Mouse (Mus musculus) thymus, postnatal 14 days (tissue): Measurements from ENCODE around the gene Grb7.

Source experiments
- DNase-seq: peaks from one replicate; pipeline ENCODE4 v3.0.0; 2021

The Grb7 gene

DNA sequence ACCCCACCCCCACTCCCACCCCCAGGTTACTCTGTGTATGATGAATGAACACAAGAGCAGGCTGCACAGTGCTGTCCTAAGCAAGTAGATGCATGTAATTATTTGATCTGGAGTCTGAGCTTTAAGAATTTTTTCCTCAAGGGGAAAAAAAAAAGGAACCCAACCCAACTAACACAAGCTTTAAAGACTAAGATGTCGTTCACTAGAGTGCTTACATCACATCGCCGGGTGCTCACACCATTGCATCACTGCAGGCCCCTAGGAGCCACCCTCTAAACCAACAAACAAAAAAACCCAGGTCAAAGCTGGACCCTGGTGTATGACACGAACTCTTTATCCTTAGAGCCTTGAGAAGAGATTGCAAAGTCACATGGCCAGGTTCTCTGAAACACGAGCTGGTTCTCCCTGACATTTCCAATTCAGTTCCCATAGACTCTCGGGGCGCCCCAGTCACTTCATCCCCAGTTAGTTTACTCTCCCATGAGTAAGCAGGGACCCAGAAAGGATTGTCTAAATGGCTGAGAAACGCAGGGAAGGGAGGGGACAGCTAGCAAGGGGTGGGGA lies 27.8 kb downstream of the Grb7 start:
- DNase-seq: no peak

DNA sequence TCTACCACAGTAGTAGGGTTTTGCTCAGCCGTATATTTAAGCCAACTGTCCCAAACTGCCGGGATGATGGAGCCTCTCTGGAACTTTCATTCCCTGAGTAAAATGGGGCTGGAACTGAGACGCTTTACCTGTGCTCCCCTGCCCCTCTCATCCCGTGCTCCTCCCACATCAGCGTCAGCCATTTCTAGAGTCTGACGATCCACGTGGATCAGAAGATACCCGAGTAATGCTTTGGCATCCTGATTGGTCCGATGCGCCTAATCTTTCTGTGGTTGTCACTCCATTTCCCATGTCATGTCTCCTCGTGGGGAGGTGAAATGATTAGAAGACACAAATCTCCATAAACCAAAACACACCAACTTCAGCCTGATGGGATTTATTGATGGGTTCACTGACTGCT lies 28.8 kb downstream of the Grb7 start:
- DNase-seq: no peak

DNA sequence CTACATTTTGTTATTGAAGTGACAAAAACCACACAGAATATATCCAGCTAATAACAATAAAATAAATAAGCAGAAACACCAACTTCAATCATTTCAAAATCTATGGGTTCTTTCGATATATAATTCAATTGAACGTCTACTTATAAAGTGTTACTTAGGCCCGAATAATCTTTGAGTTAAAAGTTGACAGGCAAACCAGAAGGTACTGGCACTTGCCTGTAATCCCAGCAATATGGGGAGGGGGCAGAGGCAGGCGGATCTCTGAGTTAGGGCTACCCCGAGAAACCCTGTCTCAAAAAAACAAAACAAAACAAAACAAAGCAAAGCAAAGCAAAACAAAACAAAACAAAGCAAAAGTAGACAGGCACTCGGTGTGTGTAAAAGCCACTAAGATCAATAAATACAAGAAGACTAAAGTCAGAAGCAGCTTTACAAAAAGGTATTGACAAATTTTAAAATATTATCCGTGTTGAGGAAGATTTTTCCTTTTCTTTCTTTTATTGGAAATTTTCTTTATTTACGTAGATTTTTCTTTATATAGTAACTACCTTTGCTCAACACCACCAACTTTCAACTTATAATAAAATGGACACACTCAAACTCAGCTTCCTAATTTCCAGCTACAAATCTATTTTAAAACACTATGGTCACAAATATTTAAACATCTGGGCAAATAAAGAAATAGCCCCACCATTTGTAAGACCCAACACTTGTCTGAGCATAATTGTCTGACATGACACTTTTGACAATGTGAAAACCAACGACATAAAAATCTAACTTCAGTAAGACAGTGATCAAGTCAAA lies 29.6 kb downstream of the Grb7 start:
- DNase-seq: no peak

DNA sequence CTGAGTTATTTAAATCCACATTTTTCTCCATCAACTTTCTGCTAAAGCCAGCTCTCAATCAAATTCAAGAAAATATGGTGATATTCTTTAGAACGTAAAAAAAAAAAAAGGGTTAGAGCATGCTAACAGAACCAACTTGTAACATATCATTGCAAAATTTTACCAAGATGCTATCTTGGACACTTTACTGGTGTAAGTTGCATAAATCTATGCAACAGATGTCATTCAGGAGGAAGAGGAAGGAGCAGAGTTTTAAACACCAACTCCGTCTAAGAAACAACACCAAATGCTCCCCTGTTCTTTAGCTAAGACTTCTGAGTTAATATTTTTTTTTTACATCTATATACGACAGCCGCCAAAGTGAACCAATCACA lies 30.2 kb downstream of the Grb7 start:
- no peak for DNase-seq

DNA sequence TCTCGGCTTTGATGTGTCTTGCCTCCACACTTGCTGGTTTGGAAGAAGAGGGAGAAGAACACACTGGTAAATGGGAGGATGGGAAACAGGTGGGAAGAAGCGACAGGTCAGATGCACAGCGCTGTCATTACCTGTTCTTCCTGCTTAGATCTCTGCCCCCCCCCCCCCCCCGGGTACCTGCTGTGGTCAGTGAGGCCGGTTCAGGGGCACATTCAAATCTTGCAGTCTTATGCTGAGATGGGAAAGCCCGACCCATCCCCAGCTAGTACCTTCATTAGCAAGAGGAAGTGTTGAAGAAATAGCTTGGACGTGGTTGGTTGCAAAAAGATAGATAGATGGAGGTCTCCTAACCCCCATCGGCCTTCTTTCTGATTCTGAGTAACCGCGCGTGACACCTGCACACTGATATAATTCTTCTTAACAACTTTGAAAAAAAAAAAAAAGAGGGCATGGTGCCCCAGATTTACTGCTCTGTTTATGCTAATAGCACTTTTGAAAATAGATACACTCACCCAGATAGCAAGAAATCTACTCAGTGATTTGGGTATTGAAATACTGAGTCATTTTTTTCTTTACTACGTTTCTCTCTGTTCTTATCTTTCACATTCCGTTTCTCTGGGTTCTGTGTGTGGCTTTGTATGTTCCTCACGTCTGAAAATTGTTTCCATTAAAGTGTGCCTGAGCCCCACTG lies 31.0 kb downstream of the Grb7 start:
- no peak for DNase-seq

DNA sequence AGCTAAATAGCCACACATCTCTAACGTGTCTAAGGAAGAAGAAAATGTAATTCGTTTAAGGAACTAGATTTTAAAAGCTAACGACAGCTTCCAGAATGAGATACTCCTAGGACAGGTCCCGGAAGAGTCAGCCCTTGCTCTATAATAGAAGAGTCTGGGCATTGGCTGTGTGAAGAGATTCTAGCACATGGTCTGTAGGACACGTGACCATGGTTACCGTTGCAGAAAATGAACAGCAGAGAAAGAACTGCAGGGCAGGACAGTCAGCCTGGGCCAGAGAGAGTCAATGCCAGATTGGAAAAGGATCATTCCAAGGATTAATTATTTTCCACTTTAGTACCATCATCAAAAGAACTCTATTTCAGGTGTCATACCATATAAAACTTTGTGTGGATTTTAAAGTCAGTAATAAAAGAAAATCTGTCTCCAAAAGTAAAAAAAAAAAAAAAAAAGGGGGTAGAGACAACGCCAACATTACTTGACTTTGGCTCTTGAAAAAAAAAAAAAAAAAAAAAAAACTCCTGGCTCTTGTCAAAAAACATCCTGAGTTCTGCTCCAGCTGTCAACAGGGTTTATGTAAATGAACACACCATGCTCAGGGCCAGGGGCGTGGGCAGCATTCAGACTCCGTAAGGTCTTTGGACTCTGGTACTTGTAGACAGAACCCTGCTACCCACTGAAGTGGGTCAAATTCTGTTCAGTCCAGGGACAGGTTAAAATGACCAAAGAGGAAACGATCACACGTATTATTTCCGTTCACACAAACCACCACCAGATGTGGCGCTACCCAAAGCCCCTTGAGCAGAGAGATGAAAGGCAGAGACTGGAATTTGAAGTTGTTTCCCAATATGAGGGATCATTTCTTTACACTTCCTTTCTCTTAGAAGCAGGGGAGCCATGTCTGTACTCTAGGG lies 33.1 kb downstream of the Grb7 start:
- peak; percentile 46 for DNase-seq

DNA sequence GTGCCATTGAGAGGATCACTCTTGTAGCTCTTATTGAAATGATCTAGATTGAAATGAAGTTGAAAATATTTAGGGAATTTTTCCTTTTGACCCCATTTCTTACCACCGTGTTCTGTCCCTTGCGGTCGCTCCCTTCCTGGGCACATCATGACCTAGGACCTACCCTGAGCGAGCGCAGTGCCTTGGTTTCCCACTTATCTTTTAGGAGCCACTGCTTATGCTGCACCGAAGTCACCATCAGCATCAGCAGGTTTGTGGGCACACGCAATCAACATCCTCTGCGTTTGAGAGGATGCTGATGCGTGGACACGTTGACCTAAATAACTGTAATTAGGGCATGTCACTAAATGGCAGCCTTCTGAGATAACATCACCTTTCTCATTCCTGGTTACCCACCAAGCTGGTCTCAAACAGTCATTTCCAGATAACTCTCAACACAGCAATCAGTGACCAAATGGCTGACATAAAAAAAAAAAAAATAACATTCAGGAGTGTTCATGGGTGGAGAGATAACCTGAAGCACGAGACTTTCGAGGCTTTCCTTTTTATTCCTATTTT lies 33.8 kb downstream of the Grb7 start:
- no peak for DNase-seq

DNA sequence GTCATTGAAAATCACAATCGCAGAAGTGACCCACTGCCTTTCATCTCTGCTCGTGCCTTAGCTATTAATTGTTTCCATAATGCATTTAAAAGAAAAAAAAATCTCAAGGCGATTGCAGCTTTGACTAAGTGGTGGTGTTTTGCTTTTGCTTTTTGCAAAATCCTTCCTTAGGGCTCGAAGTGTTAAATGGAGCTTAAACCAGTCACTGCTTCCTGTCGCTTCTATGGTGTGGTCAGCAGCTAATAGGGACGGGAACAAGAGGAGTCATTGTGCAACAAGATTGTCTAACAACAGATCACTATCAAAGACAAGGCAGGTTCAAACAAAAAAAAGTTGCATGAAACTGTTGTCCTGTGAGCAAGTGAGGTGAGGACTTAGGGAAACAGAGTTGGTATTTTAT lies 35.0 kb downstream of the Grb7 start:
- DNase-seq: no peak

DNA sequence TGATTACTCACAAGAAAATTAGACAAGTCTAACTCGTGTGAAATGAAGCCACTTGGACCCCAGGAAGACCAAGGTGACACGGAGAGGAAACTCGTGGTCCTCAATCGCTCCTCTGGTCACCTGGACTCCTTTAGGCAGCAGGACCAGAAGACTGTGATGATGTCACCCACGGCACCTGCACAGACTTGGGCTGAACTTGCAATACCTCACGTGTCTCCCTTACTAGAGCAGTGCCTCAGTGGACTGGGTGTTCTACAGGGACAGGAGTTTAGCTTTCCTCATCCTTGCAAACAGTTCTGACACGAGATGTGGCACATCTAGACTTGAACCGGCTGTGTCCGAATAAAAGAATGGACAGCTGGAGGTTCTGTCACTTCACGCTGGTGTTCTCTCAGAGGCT lies 35.9 kb downstream of the Grb7 start:
- DNase-seq: no peak

DNA sequence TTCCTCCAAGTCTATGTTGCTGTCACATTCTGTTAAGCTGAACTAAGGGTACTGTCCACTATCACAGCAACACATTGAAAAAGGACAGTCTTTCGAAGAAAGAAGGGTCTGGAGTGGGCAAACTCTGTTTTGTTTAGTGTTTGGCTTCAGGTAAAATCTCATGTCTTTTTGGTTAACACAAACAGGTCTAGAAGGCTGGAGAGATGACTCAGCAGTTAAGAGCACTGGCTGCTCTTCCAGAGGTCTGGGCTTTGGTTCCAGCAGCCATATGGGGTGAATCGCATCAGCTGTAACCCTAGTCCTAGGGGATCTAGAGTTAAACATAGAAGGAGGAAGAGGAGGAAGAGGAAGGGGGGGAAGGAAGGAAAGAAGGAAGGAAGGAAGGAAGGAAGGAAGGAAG lies 39.6 kb downstream of the Grb7 start:
- no peak for DNase-seq

DNA sequence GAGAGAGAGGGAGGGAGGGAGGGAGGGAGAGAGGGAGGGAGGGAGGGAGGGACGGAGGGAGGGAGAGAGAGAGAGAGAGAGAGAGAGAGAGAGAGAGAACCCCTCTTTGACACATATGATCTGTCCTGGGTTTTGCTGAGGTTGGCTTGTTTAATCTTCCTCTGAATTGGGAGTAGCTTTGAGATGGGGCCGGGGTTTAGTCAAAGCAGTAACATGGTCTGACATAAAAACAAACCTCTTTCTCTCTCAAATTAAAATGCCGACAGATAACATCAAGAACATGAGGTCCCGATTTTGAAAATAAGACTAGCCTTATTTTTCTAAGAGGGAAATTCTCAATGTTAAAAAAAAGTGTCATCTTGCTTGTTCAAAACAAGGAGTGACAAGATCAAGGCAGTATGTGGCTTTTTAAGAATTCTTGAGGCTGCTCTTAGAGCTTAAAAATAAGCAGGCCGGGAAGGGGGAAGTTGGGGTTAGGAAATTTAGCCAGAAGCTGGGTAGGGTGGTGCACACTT lies 41.4 kb downstream of the Grb7 start:
- DNase-seq: peak; percentile 35

DNA sequence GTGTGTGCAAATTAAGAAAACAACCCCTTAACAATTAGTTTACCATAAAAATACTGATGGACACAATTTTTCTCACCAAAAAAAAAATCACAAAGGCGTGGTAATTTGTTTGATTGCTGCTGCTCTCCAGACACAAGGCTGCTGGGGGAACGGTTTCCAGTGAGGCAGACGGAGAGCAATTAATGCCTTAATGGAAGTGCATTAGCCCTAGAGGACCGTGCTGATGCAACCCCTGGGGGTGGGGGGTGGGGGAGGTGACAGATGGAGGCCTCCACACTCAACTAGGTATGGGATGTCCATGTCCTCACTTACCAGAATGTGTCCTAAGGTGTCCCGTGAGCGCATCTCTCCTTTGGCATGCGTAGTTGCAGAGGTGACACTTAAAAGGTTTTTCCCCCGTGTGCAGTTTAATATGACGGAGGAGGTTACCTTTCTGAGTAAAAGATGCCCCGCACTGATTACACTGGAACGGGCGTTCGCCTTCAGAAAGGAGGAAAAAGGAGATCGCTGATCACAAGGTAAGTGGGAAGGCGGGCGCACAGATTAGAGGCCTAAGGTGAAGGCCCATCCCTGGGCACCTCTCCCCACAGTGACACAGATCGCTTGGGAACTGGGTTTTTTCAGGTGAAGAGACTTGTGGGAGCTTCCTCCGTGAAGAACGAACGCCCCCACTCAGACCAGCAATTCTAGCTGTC lies 42.5 kb downstream of the Grb7 start:
- DNase-seq: no peak

DNA sequence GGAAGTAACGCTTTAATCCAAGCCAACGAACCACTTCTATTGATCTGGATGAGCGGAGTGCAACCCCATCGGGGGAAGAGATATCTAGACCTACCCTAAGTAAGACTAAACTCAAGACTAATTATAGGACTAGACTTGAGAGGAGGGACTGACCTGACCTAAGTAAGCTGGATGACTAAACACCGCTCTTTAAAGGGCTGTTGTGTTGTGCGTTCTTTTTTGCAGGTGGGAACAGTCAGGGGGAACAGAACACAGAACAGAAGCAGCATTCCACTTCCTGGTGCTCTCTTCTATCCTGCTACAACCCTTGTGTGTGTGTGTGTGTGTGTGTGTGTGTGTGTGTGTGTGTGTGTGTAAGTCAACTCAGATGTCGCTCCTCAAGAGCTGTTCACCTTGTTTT lies 45.4 kb downstream of the Grb7 start:
- peak; percentile 30 for DNase-seq

DNA sequence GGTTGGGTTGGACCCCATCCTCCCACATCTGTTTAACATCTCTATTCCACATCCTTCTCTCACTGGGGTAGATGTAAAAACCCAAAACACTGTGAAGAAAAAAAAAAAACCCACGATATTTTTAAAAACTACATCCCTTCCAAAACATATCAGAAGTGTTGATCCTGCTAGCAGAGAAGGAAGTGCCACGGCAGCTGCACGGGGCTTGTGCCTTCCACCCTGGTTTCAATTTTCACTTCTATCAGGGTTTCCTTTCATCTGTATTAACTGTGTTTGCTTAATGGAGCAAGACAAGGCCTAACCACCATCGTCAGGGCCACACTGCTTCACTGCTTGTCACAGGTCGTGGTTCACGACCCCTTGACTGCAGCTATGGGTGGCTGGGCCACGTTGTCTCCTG lies 46.8 kb downstream of the Grb7 start:
- DNase-seq: peak; percentile 50

DNA sequence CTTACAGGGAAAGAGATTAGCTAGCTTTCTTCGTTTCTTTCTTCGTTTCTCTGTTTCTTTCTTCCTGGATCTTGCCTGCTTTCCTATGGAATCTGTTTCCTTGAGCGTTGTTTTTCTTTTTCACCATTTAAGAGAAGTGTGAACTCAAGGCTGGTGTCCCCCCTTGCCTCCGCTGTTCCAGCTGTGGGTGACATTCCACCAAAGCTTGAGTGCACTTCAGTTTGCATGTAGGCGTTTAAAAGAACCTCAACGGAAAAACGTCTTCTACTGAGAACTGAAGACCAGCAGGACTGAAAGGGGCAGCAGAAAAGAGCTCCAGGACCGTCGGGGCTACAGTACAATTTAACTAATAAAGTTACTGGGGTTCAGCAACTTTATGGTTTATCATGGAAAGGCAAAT lies 47.2 kb downstream of the Grb7 start:
- peak; percentile 40 for DNase-seq

DNA sequence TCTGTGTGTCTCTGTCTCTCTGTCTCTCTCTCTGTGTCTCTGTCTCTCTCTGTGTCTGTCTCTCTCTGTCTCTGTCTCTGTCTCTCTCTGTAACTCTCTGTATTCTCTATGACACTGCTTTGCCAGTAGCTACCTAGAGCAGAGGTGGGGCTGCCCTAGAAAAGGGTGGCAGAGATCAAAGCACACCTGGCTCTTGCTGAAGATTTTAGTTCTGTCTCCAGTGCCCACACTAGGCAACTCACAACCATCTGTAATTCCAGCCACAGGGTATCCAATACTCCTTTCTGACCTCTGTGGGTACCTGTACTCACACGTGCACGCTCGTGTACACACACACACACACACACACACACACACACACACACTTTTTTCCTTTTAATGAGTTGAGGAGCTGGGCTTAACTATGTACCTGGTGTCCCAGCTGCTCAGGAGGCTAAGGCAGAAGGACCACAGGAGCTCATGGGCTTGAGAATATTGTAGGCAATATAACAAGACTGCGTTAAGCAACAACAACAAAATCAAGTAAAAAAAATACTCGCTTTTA lies 49.1 kb downstream of the Grb7 start:
- peak; percentile 75 for DNase-seq

DNA sequence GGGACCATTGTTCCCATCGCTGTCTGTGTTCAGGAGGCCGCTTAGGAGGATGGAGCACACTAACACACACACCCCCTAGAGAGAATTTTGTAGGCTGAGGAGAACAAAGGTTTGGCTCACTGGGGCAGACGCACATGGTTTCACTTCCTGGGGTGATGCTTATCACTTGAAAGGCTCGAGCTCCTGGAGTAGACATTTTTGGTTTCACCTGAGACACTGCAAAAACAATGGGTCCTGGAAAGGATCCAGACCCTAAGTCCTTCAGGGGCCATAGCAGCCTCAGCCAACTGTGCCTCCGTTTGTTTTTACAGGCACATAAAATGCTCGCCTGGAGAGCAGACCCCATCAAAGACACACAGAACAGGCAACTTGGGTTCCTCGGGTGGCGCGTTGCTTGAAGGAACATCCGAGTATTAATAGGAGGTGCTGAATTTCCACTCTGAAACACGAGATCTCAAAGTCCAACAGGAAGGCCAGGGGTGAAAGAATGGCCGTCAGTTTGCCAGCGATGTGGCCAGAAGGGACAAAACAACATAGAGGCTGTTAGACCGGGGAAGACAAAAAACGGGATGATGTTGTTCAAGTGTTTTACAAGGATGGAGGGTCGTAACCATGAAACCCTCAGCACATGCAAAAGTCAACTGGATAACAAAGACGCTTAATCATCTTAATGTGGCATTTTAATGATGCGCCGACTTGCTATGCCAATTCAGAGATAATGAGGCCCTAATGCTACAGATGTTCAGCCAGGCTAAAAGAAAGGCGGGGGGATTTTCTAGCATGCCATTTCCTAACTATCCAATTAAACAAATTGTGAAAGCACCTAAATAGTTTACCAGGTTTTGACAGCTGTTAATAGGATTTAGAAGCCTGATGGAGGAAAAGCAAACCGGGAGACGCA lies 51.4 kb downstream of the Grb7 start:
- DNase-seq: peak; percentile 76

DNA sequence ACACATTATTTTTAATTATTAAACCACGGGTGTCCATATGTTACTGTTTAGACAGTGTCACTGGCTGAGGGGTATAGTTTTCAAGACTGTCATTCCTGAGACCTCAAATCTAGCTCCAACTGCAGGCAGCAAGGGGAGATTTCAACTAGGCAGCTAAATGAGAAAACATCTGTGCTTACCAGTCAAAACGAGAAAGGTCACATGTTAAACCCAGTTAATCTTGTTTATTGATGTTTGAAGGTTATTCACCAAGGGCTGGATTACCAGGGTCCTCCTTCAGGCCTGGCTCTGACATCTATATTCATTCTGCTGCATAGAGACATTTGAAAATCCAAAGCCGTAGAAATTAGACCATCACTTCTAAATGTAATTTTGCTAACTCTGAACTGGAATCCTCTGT lies 58.7 kb downstream of the Grb7 start:
- DNase-seq: no peak
